Mouse (Mus musculus): Measurements from ENCODE around the gene Phox2b. TPM values are rescaled to one million over a fixed set of nuclear protein-coding genes. Genes with fewer than 3 reads are reported as not detected.

The Phox2b gene
- polyA plus RNA-seq, 1 experiment from 2014 or later = 0.89 TPM

DNA sequence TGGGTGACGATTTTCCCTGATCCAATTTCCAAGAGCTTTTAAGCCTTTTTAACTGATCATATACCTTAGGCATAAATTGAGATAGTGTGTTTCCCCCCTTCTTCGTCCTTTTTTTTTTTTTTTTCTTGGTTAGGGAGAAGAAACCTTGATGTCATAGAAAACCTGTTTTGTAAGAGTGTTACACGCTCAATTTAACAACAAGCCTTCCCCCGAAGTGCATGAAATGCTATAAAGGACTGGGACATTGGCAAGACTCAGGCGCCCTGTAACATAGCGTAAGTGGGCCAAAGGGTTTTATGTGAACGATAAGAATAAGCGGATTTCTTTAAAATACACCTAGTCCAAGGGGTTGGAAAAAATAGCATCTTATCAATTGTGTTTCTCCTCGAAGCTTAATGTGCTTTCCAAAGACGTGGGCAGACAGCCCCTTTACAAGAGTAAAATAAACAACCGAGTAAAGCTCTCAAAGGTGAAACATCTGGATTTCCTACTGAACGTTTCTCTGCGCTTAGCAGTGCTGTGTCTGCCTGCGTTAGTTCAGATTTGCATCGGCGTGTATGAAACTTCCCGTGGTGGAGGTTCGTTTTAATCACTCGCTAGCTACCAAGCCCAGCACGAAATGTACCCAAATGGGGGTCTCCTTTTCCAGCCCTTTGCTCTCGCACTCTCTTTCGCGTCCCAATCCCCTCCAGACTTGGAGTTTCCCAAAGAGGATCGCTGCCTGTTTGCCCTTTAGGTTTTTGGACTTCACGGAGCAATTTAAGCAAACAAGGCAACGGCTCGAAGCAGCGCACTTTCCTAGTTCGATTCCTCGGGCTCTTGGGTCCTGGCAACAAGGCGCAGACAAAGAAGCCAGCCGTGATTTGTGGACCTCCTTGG, 531 bp upstream of the Phox2b start:
- no peak for DNase-seq (ENCODE audit: low spot score)
- H3K4me3 ChIP-seq = no peak overlapping the region
- no peak overlapping the region for H3K27ac ChIP-seq
- H3K9me3 ChIP-seq = no peaks in the 10 kb centered on the region
- H3K4me1 ChIP-seq = peaks cover 11% of the 10 kb centered on the region
- under 1% methylated on average over 32 of the region's 32 CpGs for WGBS
- no peaks in the 10 kb centered on the region for H3K36me3 ChIP-seq
- H3K27me3 ChIP-seq (ENCODE audit: insufficient read depth, poor library complexity, severe bottlenecking) = peaks cover 99% of the 10 kb centered on the region

DNA sequence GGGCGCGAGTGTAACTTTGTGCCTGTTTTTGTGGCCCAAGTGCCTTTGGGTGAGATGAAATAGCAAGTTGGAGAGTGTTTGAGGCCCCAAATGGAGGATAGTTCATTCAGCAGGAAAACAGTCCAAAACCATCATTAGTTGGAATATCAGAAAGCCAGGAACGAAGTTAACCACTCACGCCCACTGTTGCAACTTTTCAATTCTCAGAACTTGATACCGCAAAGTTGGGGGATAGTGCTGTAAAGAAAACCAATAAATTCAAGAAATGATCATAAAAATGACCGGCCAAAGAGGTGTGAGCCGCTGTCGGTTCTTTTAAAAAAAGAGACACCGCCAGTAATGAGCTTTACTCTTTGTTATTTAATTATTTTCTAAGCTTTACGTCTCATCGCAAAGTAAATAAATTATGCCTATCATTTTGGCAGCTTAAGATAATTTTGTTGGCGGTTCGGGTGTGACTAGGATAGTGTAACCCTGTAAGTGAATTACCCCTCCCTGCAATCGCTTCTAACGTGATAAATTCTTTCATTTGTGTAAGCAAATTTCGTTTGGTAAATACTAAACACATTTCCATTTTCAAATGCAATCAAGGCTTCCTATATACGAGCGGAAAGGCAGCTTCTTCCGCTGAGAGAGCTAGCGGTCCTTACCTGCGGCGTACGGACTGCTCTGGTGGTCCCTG, 909 bp downstream of the Phox2b start:
- no peak overlapping the region for H3K4me3 ChIP-seq
- 1% methylated on average over 23 of the region's 23 CpGs for WGBS
- no peak overlapping the region for H3K27ac ChIP-seq

DNA sequence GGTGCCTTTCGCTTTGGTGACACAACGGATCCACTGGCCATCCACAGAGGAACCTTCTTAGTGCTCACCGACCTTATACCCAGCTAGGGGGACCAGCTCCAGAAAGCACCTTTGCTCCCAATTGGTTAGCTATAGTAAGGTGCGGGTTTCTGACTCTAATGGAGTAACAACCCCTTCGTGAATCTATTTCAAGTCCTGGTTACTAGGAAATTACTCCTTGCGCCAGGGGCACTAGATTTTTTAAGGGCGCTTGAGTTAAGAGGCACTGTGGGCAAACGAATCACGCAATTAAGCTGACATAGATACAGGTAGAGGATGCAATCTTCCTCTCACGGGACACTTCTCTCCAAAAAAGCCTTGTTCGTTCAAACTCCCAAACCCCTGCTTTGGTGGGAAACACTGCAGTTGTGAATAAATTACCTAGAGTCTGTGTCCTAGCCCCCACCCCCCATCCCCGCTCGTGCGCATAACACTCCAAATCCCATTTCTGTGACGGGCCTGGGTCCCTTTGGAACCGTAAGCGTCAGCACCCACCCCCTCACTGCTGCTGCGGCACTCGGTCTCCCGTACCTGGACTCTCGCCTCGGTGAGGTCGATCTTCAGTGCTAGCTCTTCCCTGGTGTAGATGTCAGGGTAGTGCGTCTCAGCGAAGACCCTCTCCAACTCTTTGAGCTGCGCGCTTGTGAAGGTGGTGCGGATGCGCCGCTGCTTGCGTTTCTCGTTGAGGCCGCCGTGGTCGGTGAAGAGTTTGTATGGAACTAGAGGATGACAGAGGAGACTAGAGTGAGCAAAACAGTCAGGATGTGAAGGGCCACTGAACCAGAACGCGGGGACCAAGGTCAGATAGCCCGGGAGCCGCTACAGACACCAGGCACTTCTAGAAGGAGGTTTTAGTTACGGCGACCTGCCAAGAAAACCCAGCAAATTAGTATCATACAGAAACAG, 1.7 kb downstream of the Phox2b start:
- Histone ChIP-seq H3K27ac (no peak overlapping the region), H3K36me3 (no peaks in the 10 kb centered on the region), H3K4me1 (peaks cover 11% of the 10 kb centered on the region), H3K4me3 (no peak overlapping the region), H3K27me3 (ENCODE audit: insufficient read depth, poor library complexity, severe bottlenecking) (peaks cover 99% of the 10 kb centered on the region), H3K9me3 (no peaks in the 10 kb centered on the region)
- 1% methylated on average over 41 of the region's 41 CpGs for WGBS
- peak; percentile 78 for DNase-seq (ENCODE audit: low spot score)

More for the DNA sequence above, 909 bp downstream of the Phox2b start:
- Histone ChIP-seq H3K27me3 (ENCODE audit: insufficient read depth, poor library complexity, severe bottlenecking) (peaks cover 99% of the 10 kb centered on the region), H3K4me1 (peaks cover 11% of the 10 kb centered on the region), H3K36me3 (no peaks in the 10 kb centered on the region), H3K9me3 (no peaks in the 10 kb centered on the region)
- no peak for DNase-seq (ENCODE audit: low spot score)

DNA sequence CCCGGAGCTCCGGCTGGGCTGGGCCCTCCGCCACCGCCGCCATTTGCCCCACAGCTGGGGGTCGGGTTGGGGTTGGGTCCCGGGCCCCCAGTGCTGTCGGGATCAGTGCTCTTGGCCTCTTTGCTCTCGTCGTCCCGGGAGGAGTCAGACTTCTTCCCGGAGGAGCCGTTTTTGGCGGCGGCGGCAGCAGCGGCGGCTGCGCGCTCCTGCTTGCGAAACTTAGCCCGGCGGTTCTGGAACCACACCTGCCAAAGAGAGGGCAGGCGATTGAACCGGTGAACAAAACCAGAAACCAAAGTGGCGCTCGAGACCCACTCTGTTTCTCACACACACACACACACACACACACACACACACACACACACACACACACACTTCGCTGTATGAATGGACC, 2.7 kb downstream of the Phox2b start:
- peak overlapping the region; percentile 53 for H3K4me3 ChIP-seq
- no peak overlapping the region for H3K27ac ChIP-seq
- no peaks in the 10 kb centered on the region for H3K36me3 ChIP-seq
- DNase-seq (ENCODE audit: low spot score) = no peak
- H3K4me1 ChIP-seq = peaks cover 8% of the 10 kb centered on the region
- no peaks in the 10 kb centered on the region for H3K9me3 ChIP-seq
- WGBS = under 1% methylated on average over 28 of the region's 28 CpGs
- H3K27me3 ChIP-seq (ENCODE audit: insufficient read depth, poor library complexity, severe bottlenecking) = peaks cover 99% of the 10 kb centered on the region

DNA sequence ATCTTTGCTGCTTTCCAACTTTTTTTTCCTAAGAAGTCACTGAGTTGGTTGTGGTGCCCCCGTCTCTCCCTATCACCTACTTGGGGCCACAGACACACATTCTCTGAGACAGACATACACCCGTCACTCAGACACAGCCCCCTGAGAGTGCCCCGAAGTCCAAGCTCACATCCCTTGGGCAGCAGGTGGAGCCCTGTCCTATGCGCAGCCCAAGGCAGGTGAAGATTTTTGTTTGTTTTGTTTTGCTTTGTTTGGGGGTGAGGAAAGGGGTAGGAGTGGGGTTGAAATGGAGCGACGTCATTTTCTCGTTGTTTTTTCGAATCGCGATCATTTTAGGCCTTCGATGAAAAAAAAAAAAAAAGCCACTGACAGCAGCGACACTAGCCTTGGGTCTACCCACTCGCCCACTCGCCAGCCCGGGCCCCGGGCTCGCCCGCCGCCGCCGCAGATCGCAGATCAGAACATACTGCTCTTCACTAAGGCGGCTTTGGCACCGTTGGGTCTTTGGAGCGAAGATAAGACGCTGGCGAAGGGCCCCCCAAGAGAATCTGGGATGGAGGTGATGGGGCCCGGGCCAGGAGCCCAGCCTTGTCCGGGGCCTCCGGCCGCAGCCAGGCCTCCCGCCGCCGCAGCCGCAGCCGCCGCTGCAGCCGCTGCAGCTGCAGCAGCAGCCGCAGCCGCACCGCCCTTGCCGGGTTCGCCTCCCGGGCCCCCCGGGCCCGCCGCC, 3.3 kb downstream of the Phox2b start:
- Histone ChIP-seq H3K4me1 (peaks cover 8% of the 10 kb centered on the region), H3K4me3 (peak overlapping the region; percentile 53), H3K9me3 (no peaks in the 10 kb centered on the region), H3K36me3 (no peaks in the 10 kb centered on the region), H3K27me3 (ENCODE audit: insufficient read depth, poor library complexity, severe bottlenecking) (peaks cover 99% of the 10 kb centered on the region), H3K27ac (no peak overlapping the region)
- under 1% methylated on average over 47 of the region's 47 CpGs for WGBS
- no peak for DNase-seq (ENCODE audit: low spot score)

DNA sequence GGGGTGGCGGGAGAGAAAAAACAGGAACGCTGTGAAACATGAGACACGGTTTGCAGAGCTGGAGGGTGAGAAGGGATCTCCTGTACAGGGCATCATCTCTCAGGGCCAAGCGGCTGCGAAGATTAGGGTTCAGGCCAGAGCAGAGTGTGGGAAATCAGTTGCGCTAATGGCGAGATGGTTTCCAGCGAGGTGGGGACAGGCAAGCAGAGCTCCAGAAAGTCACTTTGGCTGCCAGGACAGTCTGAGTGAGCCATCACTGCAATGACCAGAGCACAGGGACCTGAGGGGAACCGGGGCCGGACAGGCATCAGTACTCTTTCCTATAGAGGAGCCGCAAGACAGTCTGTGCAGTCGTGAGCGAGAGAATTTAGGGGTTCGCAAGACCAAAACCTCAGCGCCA, 3.9 kb downstream of the Phox2b start:
- WGBS = under 1% methylated on average over 15 of the region's 15 CpGs
- peaks cover 99% of the 10 kb centered on the region for H3K27me3 ChIP-seq (ENCODE audit: insufficient read depth, poor library complexity, severe bottlenecking)
- no peak overlapping the region for H3K27ac ChIP-seq
- peaks cover 8% of the 10 kb centered on the region for H3K4me1 ChIP-seq
- H3K4me3 ChIP-seq = no peak overlapping the region; the same call in 1 of the 2 replicates
- H3K36me3 ChIP-seq = no peaks in the 10 kb centered on the region
- DNase-seq (ENCODE audit: low spot score) = no peak
- no peaks in the 10 kb centered on the region for H3K9me3 ChIP-seq

DNA sequence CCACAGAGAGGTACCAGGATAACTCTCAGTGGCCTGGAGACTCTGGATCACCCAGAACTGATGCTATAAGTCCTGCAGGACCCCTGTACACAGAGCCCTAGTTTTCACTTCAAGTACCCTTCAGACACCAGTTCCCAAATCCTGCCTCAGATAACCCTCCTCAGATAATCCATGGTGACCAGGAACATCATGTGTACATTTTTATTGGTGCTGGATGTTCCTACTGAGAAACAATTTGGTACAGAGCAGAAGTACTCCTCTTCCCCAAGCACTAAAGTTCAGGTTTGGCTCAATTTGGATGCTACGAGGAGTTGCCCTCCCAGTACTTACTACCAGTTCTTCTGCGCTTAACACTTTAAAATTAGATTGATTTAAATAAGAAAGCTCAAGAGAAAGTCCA, 5.1 kb downstream of the Phox2b start:
- H3K9me3 ChIP-seq = no peaks in the 10 kb centered on the region
- H3K27ac ChIP-seq = no peak overlapping the region
- peaks cover 8% of the 10 kb centered on the region for H3K4me1 ChIP-seq
- DNase-seq (ENCODE audit: low spot score) = no peak
- no peak overlapping the region for H3K4me3 ChIP-seq
- WGBS = 21% methylated on average over 2 of the region's 2 CpGs
- no peaks in the 10 kb centered on the region for H3K36me3 ChIP-seq
- H3K27me3 ChIP-seq (ENCODE audit: insufficient read depth, poor library complexity, severe bottlenecking) = peaks cover 91% of the 10 kb centered on the region

DNA sequence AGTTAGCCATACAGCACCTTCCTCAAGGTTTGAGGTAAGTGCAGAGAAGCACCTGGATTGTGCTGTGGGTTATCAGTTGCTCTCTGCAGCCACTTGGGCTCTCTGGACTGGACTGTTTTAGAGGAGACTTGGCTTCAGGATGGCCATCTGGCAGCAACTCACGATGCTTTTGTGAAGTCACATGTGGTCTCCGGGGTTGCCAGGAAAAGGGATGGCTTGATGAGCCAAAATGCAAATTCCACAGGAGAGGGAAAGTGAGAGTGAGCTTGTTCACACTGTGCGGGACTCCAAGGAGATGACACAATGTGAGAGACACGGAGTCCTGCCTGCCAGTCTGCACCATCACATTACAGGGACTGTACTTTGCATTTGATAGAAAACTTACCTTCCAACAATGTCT, 7.3 kb downstream of the Phox2b start:
- no peaks in the 10 kb centered on the region for H3K36me3 ChIP-seq
- H3K27me3 ChIP-seq (ENCODE audit: insufficient read depth, poor library complexity, severe bottlenecking) = peaks cover 82% of the 10 kb centered on the region
- H3K9me3 ChIP-seq = no peaks in the 10 kb centered on the region
- WGBS = 12% methylated on average over 4 of the region's 4 CpGs
- DNase-seq (ENCODE audit: low spot score) = no peak
- no peak overlapping the region for H3K4me3 ChIP-seq
- no peak overlapping the region for H3K27ac ChIP-seq
- H3K4me1 ChIP-seq = peaks cover 8% of the 10 kb centered on the region

DNA sequence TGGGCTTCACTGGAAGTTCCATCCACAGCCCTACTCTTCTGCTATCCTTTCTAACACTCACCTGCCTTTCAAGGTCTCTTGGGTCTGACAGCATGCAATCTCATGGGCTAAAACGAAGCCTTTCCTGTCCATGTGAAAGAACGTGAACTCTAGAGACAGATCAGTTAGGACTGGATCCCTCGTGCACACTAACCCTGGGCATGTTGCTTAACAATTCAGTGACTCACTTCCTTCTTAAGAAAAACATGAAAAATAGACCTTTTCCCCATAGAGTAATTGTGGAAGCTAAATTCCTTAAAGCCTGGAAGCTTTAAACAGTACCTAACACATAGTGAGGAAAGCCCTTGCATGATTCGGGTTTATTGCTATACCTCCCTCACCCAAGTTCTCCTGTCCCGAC, 8.2 kb downstream of the Phox2b start:
- no peaks in the 10 kb centered on the region for H3K9me3 ChIP-seq
- no peaks in the 10 kb centered on the region for H3K36me3 ChIP-seq
- DNase-seq (ENCODE audit: low spot score) = no peak
- peaks cover under 1% of the 10 kb centered on the region for H3K4me1 ChIP-seq
- 63% methylated on average over 5 of the region's 5 CpGs for WGBS
- H3K27me3 ChIP-seq (ENCODE audit: insufficient read depth, poor library complexity, severe bottlenecking) = peaks cover 73% of the 10 kb centered on the region
- H3K4me3 ChIP-seq = no peak overlapping the region
- H3K27ac ChIP-seq = no peak overlapping the region

DNA sequence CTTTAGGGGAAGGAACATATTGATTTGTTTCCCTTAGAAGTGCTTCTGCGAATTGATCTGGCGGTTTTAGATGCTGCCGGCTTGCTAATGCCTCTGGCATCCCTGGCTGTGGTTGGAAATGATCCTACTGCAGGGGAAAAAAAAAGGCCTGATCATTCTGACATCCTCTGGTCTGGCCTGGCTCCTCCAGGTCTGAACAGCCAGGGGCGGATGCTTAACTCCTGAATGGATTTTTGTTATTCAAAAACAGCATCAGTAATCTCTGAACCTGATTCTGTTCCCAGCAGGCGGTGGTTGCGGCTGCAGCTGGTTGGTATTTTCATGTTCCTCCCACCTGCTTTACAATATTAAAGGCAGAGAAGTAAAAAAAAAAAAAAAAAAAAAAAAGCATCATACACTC, 16.0 kb downstream of the Phox2b start:
- 33% methylated on average over 6 of the region's 6 CpGs for WGBS
- no peak overlapping the region for H3K27ac ChIP-seq
- DNase-seq (ENCODE audit: low spot score) = no peak

DNA sequence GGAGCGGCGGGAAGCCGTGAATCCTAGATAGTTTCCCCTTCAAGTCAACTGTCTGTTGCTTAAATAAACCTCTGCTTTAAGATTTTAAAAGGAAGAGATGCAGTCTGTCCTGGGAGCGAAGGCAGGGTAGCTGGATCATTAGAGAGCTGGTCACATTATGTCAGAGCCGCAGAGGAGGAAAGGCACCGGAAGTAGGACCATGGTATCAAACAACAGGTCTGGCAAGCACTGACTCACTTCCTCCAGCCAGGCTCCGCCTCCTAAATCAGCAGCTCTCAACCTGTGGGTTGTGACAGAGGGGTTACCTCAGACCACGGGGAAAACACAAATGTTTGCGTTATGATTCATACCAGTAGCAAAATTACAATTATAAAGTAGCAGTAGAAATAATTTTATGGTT, 35.5 kb downstream of the Phox2b start:
- Histone ChIP-seq H3K9me3 (no peaks in the 10 kb centered on the region), H3K27me3 (ENCODE audit: insufficient read depth, poor library complexity, severe bottlenecking) (no peaks in the 10 kb centered on the region), H3K4me1 (no peaks in the 10 kb centered on the region), H3K27ac (no peak overlapping the region), H3K36me3 (no peaks in the 10 kb centered on the region), H3K4me3 (no peak overlapping the region)
- no peak for DNase-seq (ENCODE audit: low spot score)
- WGBS = 72% methylated on average over 9 of the region's 9 CpGs

More for the DNA sequence above, 16.0 kb downstream of the Phox2b start:
- Histone ChIP-seq H3K9me3 (0 out of 2 replicates have a peak, but pooled peaks cover 4% of the 10 kb centered on the region), H3K4me3 (no peak overlapping the region), H3K36me3 (no peaks in the 10 kb centered on the region), H3K27me3 (ENCODE audit: insufficient read depth, poor library complexity, severe bottlenecking) (peaks cover 34% of the 10 kb centered on the region), H3K4me1 (no peaks in the 10 kb centered on the region)

DNA sequence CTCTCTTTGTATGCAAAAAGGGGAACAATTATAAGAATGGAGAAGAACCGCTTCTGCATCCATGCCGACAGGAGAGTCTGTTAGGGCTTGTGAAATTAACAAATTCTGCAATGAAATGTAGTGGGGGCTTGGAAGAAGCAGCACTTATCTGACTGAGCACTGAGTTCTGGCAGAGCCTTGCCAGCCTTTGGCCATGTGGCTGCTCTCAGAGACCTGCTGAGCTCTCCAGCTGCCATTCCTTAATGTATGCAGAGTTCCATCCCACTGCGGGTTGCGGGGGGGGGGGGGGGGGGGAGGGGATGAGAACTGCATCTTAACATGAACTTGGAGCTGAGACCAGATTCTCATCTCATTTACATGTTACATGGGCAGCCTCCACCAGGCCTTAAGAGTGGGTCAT, 38.6 kb downstream of the Phox2b start:
- WGBS = 49% methylated on average over 3 of the region's 4 CpGs
- H3K9me3 ChIP-seq = no peaks in the 10 kb centered on the region

More for the DNA sequence above, 38.6 kb downstream of the Phox2b start:
- H3K27me3 ChIP-seq (ENCODE audit: insufficient read depth, poor library complexity, severe bottlenecking) = no peaks in the 10 kb centered on the region
- no peak for DNase-seq (ENCODE audit: low spot score)
- no peak overlapping the region for H3K4me3 ChIP-seq
- no peak overlapping the region for H3K27ac ChIP-seq
- H3K4me1 ChIP-seq = no peaks in the 10 kb centered on the region
- H3K36me3 ChIP-seq = no peaks in the 10 kb centered on the region
